Mouse (Mus musculus) cortical plate, adult 2 months (tissue): Measurements from ENCODE around the gene Akr1b10. TPM values are rescaled to one million over a fixed set of nuclear protein-coding genes. Genes with fewer than 3 reads are reported as not detected.
"Not testable (repeated sequence)": the region's sequence is repeated elsewhere in the genome, so short reads cannot be mapped to it uniquely, and the experiment has no call there.

Source experiments
- H3K27ac ChIP-seq: fragments of 200-500 bp; 2 replicates; pipeline ENCODE4 v1.5.1; 2012; ENCODE audit warnings: low read length, control low read depth, inconsistent platforms; ENCODE audit not compliant: insufficient read depth
- H3K4me1 ChIP-seq: fragments of 200-500 bp; 2 replicates; pipeline ENCODE4 v1.6.1; 2011; ENCODE audit warnings: low read length; ENCODE audit not compliant: control insufficient read depth, insufficient read depth
- H3K4me3 ChIP-seq: fragments of 200-500 bp; 2 replicates; pipeline ENCODE4 v1.5.1; 2011; ENCODE audit warnings: mild to moderate bottlenecking, low read length, control low read depth; ENCODE audit not compliant: insufficient read depth
- CTCF ChIP-seq: fragments of 200-500 bp; IDR thresholded peaks from 2 replicates; pipeline ENCODE4 v1.5.1; 2011; ENCODE audit warnings: mild to moderate bottlenecking, control low read depth, low read length; ENCODE audit not compliant: insufficient read depth; ENCODE audit errors: extremely low read depth
- POLR2A ChIP-seq: fragments of 200-500 bp; IDR thresholded peaks from 2 replicates; pipeline ENCODE4 v1.6.1; 2011; ENCODE audit warnings: mild to moderate bottlenecking, low read length, control low read depth; ENCODE audit not compliant: insufficient read depth; ENCODE audit errors: extremely low read depth
- polyA plus RNA-seq: library from polyadenylated mRNA; depleted of rRNA; stranded (reverse); fragments of >200 nt; gene quantifications from 2 replicates; pipeline ENCODE4 v1.2.3, GENCODE M21; 2012

Gene Akr1b10
- polyA plus RNA-seq, 1 experiment, result 29.7 TPM

DNA sequence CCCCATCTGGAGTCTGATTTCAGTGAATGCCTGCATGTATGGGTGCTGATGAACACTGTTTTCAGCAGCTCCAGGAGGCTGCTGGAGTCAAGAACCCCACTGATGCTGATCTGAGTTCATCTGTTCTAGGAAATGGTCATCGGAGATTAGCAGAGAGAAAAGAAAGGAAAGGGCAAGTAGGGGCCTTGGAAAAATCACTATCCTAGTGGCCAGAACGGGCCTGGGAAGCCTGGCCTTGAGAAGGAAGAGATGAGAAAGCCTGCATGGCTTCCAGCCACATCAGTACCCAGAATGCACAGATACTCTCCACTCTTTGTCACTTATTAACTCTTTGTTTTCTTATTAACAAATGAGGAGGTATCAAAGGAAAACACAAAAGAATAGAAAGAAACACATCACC is 16.7 kb downstream of the Akr1b10 start:
- TF ChIP-seq POLR2A, result no peak
- no peak overlapping the region for H3K27ac ChIP-seq
- H3K4me1 ChIP-seq, result no peaks in the 10 kb centered on the region
- no peak overlapping the region for H3K4me3 ChIP-seq

DNA sequence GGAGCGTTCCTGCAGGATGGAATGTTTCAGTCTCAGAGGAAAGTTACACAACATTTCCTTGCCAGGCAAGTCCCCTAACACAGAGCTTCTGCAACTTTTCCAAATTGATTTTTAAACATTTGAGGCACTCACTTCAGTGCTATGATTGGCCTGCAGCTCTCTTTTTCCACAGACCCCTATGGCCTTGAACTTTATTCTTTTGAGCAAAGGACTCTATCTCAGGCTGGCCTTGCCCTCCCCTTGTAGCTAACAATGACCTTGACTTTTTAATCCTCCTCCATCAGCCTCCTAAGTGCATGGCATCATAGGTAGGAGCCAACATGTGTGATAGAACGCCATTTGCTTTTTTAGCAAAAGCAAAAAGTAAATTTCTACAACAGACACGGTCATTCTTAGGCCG is 22.7 kb downstream of the Akr1b10 start:
- TF ChIP-seq POLR2A (no peak), CTCF (no peak)
- Histone ChIP-seq H3K4me3 (no peak overlapping the region), H3K4me1 (no peaks in the 10 kb centered on the region), H3K27ac (no peak overlapping the region)

DNA sequence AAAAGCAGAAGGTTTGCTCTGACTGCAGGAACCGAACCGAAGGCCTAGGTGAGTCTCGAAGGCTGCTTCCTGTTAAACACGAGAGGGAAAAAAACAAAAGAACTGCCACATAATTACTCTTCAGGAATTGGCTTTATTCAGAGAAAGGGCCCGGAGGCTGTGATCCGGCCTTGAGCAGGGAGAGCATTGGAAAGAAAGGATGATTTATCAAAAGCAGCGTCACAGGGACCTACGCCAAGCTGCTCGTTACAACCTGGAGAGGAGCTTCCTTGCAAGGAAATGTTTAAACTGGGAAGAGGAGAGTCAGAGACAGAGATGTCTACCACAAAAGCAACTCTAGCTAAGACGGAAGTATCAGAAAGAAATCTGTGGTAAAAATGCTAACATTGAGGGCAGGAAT is 23.4 kb downstream of the Akr1b10 start:
- Histone ChIP-seq H3K4me1 (no peaks in the 10 kb centered on the region), H3K4me3 (no peak overlapping the region), H3K27ac (no peak overlapping the region)
- no peak for TF ChIP-seq CTCF
- no peak for TF ChIP-seq POLR2A

DNA sequence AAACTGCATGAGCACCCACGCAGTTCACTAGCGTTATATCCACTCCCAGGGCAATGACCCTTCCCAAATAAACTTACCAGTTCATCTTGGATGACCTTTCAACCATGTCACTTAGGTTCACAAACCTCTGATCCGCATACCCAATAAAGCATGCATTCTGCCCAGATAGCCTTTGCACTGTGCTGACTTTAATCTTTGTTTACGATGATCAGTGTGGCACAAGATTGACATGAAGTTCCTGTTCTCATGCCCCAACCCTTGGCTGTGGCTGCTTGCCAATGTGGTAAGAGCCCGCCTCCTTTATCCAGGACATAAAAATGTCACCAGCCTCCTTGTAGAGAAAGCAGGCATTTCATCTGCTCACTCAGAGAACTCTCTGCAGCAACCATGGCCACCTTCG is 28.0 kb downstream of the Akr1b10 start, which contains the start of gene Akr1b7:
TSS of gene Akr1b7 (plus strand) at position 312 of the 400 bp plus-strand sequence.
- Histone ChIP-seq H3K4me3 (no peak within 1 kb of the TSS), H3K27ac (no peak within 1 kb of the TSS), H3K4me1 (no peaks in the 10 kb centered on the region)
- TF ChIP-seq POLR2A, result no peak
- TF ChIP-seq CTCF, result no peak

DNA sequence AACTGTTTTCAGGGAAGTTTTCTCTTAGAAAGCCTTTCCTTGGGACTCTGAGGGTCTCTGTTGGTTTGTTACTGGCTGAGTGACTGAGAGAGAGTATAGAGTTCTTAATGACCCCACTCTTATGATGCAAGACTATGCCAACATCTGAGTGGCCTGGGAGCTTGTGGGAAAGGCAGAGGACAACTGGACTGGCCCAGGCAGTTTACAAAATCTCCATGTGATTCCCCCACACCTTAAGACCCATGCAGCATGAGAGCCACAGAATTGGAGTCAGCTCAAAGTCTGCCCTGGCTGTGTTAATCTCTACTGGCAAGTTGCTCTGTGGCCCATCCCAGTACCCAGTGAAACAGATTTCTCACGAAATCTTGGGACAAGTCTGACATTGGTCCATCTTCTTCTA is 28.7 kb downstream of the Akr1b10 start:
- H3K27ac ChIP-seq, result no peak overlapping the region
- H3K4me1 ChIP-seq, result no peaks in the 10 kb centered on the region
- no peak for TF ChIP-seq CTCF
- no peak for TF ChIP-seq POLR2A
- no peak overlapping the region for H3K4me3 ChIP-seq

DNA sequence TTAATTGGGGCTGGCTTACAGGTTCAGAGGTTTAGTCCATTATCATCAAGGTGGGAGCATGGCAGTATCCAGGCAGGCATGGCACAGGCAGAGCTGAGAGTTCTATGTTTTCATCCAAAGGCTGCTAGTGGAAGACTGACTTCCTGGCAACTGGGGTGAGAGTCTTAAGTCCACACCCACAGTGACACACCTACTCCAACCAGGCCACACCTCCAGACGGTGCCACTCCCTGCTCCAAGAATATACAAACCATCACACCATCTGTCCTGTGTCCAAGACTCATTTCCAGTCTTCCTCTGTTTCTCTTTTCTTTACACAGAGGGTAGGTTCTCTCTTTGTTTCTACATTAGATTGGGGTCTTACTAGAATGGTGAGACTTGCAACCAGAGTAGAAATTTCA is 29.4 kb downstream of the Akr1b10 start:
- H3K4me1 ChIP-seq, H3K4me3 ChIP-seq, H3K27ac ChIP-seq: not testable (repeated sequence)

DNA sequence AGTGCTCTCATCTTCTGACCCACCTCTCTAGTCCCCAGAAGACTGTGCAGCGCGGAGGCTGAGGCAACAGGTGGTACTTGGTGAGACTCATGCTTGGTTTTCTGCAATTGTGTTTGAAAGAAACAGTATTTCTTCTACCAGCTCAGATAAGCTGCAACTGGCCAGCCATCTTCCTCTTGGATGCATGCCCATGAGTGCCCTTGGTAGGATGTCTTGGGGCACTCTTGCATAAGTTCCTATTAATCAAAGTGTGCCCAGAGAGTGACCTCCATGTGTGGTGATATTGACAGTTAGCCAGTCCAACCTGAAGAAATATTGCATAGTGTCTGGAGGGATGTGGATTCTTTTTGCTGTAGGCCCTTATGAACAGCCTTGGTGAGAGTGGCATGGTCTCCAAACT is 32.5 kb downstream of the Akr1b10 start:
- Histone ChIP-seq H3K27ac (no peak overlapping the region), H3K4me1 (no peaks in the 10 kb centered on the region), H3K4me3 (no peak overlapping the region)
- TF ChIP-seq CTCF (no peak), POLR2A (no peak)

DNA sequence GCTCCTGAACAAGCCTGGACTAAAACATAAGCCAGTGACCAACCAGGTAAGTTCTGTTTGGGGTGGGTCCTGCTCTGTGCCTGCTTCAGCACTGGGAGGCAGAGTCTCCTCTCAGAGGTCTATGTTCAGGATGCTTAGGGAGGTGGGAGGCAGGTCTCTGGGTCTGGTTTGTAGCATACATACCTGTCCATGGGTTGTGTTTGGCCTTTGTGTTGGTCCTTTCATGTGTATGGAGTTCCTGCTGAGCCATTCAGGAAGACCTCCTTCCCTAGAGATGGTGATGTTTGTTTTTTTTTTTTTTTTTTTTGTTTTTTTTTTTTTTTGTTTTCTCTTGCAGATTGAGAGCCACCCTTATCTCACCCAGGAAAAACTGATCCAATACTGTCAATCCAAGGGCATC is 35.1 kb downstream of the Akr1b10 start:
- TF ChIP-seq POLR2A (no peak), CTCF (no peak)

DNA sequence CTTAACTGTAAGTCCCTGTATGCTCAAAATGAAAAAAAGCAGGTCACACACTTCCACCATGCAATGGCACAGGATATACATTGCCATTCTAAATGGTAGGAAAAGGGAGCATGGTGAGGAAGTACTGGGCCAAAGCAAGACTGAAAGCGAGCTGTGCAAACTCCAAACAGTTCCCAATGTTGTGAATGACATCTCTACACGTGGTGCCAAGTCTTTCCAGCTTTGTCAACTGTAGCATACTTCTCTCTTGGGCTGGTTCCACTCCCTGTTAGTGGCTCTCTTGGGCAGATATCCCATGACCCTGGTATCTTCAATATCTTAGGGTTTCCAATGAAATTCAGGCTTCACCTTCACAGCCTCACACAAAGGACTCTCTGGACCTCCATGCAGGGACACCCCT is 55.0 kb downstream of the Akr1b10 start:
- TF ChIP-seq POLR2A, result no peak
- no peak for TF ChIP-seq CTCF
- no peaks in the 10 kb centered on the region for H3K4me1 ChIP-seq
- no peak overlapping the region for H3K4me3 ChIP-seq
- no peak overlapping the region for H3K27ac ChIP-seq

More for the DNA sequence above, 35.1 kb downstream of the Akr1b10 start:
- no peak overlapping the region for H3K27ac ChIP-seq
- no peak overlapping the region for H3K4me3 ChIP-seq
- H3K4me1 ChIP-seq, result no peaks in the 10 kb centered on the region

DNA sequence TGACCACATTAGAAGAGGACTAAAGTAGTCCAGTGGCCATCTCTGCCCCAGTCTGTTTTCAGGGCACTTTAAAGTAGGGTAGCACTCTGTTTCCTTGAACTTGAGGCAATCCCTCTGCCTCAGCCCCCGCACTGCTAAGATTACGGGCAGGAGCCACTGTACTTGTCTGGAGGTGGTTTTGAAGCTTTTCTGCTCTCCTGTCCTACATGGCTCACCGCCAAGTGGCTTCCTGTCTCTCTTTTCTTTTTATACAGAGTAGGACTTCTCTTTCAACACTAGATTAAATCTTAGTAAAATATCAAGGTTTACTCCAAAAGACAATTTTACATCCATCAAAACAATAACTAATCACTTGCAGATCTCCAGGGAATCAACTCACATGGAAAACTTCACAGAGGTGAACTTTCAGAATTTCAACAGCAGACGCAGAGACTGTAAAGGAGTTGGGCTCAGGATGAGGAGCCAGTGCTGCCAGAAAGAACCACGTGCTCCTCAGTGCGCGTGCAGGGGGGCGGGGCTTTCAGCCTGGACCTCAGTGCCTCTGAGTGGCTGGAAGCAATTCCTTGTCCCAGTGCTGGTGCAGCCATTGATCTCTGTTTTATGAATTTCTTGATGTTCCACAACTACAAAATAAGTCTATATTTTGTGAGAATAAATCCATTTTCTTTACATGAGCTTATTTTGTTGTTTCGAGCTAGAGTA is 57.7 kb downstream of the Akr1b10 start:
- Histone ChIP-seq H3K4me3 (no peak overlapping the region), H3K27ac (no peak overlapping the region), H3K4me1 (no peaks in the 10 kb centered on the region)
- TF ChIP-seq CTCF, result no peak
- TF ChIP-seq POLR2A, result no peak
